Mouse (Mus musculus): ENCODE data around the gene Kcnj1. TPM values are rescaled to one million over a fixed set of nuclear protein-coding genes. Genes with fewer than 3 reads are reported as not detected.

Gene Kcnj1
- polyA plus RNA-seq, 1 experiment from 2014 or later: not detected

DNA sequence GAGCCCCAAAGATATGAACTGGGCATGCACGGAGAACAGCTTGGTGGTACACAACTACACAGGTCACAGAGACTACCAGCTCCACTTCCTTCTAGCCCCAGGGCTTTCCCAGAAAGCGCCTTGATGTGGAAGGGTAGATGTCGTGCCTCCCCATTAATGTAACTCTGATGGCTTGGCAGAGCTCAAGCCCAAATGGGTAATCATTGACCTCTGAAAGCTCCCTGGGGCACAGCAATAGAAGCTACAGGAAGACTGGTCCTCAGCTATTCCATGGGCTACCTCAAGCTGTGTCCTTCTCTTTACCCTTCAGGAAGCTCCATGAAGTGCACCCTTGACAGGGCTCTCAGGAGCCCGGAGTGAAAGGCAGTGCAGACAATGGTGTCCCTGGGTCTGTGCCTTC, 12.6 kb downstream of the Kcnj1 start:
- Histone ChIP-seq H3K27me3 (replicated peaks; ENCODE audit: control insufficient read depth, insufficient read depth, low read length) (no peaks in the 10 kb centered on the region), H3K9me3 (replicated peaks; ENCODE audit: control insufficient read depth, low read length) (no peaks in the 10 kb centered on the region), H3K27ac (ENCODE audit: low read depth, low read length) (no peak overlapping the region), H3K9ac (ENCODE audit: low read length) (no peak overlapping the region), H3K4me3 (ENCODE audit: low read depth, low read length) (no peak overlapping the region), H3K36me3 (ENCODE audit: control insufficient read depth, insufficient read depth, low read length) (no peaks in the 10 kb centered on the region), H3K4me2 (ENCODE audit: low read length) (no peak overlapping the region), H3K4me1 (ENCODE audit: control insufficient read depth, insufficient read depth, low read length) (no peaks in the 10 kb centered on the region)
- 91% methylated on average over 4 of the region's 4 CpGs for WGBS
- no peak for DNase-seq (ENCODE audit: low spot score)
- ATAC-seq: no peak

DNA sequence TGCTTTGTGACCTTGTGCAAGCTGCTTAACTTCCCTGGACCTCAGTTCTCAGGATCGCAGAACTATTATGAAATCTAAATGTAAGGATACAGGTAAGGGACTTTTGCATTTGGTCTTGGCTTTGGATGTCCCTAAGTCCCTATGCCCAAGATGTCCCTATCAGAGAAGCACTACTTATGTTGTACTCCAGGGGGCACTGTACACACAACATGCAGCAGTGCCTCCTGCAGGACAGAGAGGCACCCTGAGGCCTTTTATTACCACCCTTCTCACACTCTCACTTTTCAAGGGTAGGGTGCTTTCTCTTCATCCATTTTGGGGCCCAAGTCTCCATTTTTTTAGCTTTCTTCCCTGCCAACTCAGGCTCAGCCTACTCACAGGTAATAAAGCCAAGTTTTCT, 15.8 kb downstream of the Kcnj1 start:
- WGBS: 93% methylated on average over 1 of the region's 1 CpGs
- H3K27me3 ChIP-seq (replicated peaks; ENCODE audit: control insufficient read depth, insufficient read depth, low read length): no peaks in the 10 kb centered on the region
- no peak overlapping the region for H3K27ac ChIP-seq (ENCODE audit: low read depth, low read length)
- no peak overlapping the region for H3K9ac ChIP-seq (ENCODE audit: low read length)
- no peaks in the 10 kb centered on the region for H3K4me1 ChIP-seq (ENCODE audit: control insufficient read depth, insufficient read depth, low read length)
- no peak overlapping the region for H3K4me2 ChIP-seq (ENCODE audit: low read length)
- H3K4me3 ChIP-seq (ENCODE audit: low read depth, low read length): no peak overlapping the region
- H3K9me3 ChIP-seq (replicated peaks; ENCODE audit: control insufficient read depth, low read length): no peaks in the 10 kb centered on the region
- no peak for ATAC-seq
- H3K36me3 ChIP-seq (ENCODE audit: control insufficient read depth, insufficient read depth, low read length): no peaks in the 10 kb centered on the region
- no peak for DNase-seq (ENCODE audit: low spot score)

DNA sequence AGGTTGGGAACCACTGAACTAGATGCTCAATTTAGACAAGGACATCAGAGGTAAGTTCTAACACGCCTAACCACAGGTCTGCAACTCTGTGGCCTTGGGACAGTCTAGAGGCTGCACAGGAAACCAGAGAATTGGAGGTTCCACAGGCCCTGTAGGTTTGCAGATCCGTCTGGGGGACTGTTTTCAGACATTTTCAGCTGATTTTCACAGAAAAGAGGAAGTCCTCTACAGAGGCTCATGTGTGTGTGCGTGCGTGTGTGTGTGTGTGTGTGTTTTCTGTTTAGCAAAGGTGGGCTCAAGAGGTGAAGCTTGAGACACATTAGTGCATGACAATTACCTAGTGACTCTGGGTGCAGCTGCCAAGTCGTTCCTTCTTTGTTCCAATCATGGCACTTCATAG, 18.8 kb downstream of the Kcnj1 start:
- Histone ChIP-seq H3K9ac (ENCODE audit: low read length) (no peak overlapping the region), H3K9me3 (replicated peaks; ENCODE audit: control insufficient read depth, low read length) (no peaks in the 10 kb centered on the region), H3K4me1 (ENCODE audit: control insufficient read depth, insufficient read depth, low read length) (no peaks in the 10 kb centered on the region), H3K4me2 (ENCODE audit: low read length) (no peak overlapping the region), H3K36me3 (ENCODE audit: control insufficient read depth, insufficient read depth, low read length) (no peaks in the 10 kb centered on the region), H3K27ac (ENCODE audit: low read depth, low read length) (no peak overlapping the region), H3K27me3 (replicated peaks; ENCODE audit: control insufficient read depth, insufficient read depth, low read length) (no peaks in the 10 kb centered on the region), H3K4me3 (ENCODE audit: low read depth, low read length) (no peak overlapping the region)
- ATAC-seq (no peak), DNase-seq (ENCODE audit: low spot score) (no peak)
- WGBS: 72% methylated on average over 5 of the region's 5 CpGs

DNA sequence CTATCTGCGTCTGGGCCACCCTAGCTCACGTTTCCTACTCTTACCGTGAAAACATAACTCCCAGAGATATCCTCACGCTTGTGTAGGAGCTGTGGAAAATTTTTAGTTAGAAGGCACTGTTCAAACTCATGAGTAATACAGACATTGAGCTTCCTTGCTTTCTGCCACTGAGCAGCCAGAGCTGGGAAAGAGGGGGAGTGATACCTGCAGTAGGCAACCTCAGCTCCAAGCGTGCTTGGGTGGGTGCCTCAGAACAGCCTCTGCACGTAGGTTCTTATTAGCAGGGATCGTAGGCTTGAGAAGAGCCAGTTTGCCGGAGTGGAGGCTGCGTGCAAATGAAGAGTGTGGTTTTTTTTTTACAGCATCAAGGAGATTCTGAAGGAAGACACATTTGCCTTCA, 19.4 kb downstream of the Kcnj1 start:
- Histone ChIP-seq H3K36me3 (ENCODE audit: control insufficient read depth, insufficient read depth, low read length) (no peaks in the 10 kb centered on the region), H3K9ac (ENCODE audit: low read length) (no peak overlapping the region), H3K27me3 (replicated peaks; ENCODE audit: control insufficient read depth, insufficient read depth, low read length) (no peaks in the 10 kb centered on the region), H3K27ac (ENCODE audit: low read depth, low read length) (no peak overlapping the region), H3K4me1 (ENCODE audit: control insufficient read depth, insufficient read depth, low read length) (no peaks in the 10 kb centered on the region), H3K4me2 (ENCODE audit: low read length) (no peak overlapping the region), H3K4me3 (ENCODE audit: low read depth, low read length) (no peak overlapping the region), H3K9me3 (replicated peaks; ENCODE audit: control insufficient read depth, low read length) (no peaks in the 10 kb centered on the region)
- ATAC-seq (no peak), DNase-seq (ENCODE audit: low spot score) (no peak)
- WGBS: 88% methylated on average over 9 of the region's 9 CpGs

DNA sequence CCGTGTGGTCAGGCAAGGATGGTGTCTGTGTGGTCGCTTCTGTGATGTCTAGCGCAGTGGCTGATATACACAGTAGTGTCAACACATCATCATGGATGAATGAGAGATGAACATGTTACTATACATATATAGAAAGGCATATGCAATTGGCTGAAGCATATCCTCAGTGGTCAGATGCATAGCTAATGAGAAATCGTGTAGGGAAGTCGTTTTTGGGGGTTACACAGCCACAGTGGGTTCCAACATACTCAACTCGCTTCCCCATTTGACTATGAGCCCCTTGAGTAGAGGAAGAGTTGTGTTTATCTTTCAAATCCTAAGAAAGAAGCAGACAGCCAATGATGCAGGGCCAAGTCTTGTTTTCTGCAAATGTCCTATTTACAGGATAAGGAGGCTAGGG, 20.4 kb downstream of the Kcnj1 start:
- Histone ChIP-seq H3K27ac (ENCODE audit: low read depth, low read length) (no peak overlapping the region), H3K9me3 (replicated peaks; ENCODE audit: control insufficient read depth, low read length) (no peaks in the 10 kb centered on the region), H3K4me2 (ENCODE audit: low read length) (no peak overlapping the region), H3K27me3 (replicated peaks; ENCODE audit: control insufficient read depth, insufficient read depth, low read length) (no peaks in the 10 kb centered on the region), H3K4me3 (ENCODE audit: low read depth, low read length) (no peak overlapping the region), H3K36me3 (ENCODE audit: control insufficient read depth, insufficient read depth, low read length) (no peaks in the 10 kb centered on the region), H3K9ac (ENCODE audit: low read length) (no peak overlapping the region), H3K4me1 (ENCODE audit: control insufficient read depth, insufficient read depth, low read length) (no peaks in the 10 kb centered on the region)
- 87% methylated on average over 6 of the region's 6 CpGs for WGBS
- DNase-seq (ENCODE audit: low spot score) (no peak), ATAC-seq (no peak)

DNA sequence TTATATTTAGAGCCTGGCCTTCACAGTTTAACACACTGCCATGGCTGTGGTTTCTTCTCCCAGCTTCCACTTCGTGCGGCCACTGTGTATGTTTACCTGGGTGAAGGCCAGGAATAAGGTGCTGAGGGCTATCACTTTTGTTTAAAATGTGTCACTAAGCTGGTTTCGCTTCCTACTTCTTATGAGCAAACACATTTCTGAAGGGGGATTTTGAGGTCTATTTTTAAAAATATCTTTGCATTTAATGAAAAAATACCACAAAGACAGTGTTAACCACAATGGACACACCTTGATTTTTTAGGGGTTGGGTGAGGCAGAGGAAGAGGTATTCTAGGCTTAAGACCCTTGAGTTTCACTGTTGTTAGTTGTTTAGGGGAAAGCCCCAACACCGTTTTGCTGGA, 22.5 kb downstream of the Kcnj1 start:
- no peaks in the 10 kb centered on the region for H3K36me3 ChIP-seq (ENCODE audit: control insufficient read depth, insufficient read depth, low read length)
- H3K27me3 ChIP-seq (replicated peaks; ENCODE audit: control insufficient read depth, insufficient read depth, low read length): no peaks in the 10 kb centered on the region
- 86% methylated on average over 4 of the region's 4 CpGs for WGBS
- H3K4me3 ChIP-seq (ENCODE audit: low read depth, low read length): no peak overlapping the region
- DNase-seq (ENCODE audit: low spot score): no peak
- H3K27ac ChIP-seq (ENCODE audit: low read depth, low read length): no peak overlapping the region
- H3K9ac ChIP-seq (ENCODE audit: low read length): no peak overlapping the region
- no peak for ATAC-seq
- no peaks in the 10 kb centered on the region for H3K9me3 ChIP-seq (replicated peaks; ENCODE audit: control insufficient read depth, low read length)
- no peak overlapping the region for H3K4me2 ChIP-seq (ENCODE audit: low read length)
- no peaks in the 10 kb centered on the region for H3K4me1 ChIP-seq (ENCODE audit: control insufficient read depth, insufficient read depth, low read length)

DNA sequence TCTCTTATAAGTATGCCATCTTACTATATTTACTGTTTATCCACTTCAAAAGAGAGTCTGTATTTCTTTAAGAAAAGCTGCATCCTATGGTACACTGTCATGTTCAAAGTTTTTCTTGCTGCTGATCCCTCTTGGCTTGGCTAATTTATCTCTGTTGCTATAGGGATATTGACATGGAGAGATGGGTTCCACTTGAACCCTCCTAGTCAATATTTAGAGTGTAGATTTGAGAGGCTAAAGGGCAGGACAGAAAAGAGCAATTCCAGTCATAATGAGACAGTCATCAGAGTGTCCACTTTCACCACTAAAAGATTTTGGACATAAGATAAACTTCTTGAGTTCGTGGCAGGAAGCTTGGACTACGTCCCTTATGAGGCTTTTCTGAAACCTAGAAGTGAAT, 27.9 kb downstream of the Kcnj1 start:
- 85% methylated on average over 2 of the region's 2 CpGs for WGBS

DNA sequence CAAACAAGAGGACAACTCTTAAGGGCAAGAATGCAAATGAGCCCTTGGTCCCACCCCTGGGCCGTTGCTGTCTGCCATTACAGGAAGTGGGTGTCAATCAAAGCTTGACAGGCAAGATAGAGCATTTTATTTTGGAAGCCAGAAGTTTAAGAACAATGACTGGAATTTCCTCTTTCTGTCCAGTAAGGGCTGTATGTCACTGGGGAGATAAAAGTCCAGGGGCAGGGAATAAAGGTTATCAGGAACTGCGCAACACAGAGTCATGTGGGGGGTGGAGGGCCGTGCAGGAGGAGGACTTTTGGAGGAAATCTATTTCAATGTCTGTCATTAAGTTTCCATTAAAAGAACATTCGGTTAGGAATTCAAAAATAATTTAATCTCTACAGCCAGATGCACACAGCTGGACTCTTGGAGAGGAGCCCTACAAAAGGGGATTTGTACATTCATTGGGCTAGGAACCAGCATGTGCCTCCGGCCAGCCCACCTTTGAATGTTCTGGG, 28.4 kb downstream of the Kcnj1 start:
- Histone ChIP-seq H3K4me3 (ENCODE audit: low read depth, low read length) (no peak overlapping the region), H3K36me3 (ENCODE audit: control insufficient read depth, insufficient read depth, low read length) (no peaks in the 10 kb centered on the region), H3K4me2 (ENCODE audit: low read length) (no peak overlapping the region), H3K9ac (ENCODE audit: low read length) (no peak overlapping the region), H3K27me3 (replicated peaks; ENCODE audit: control insufficient read depth, insufficient read depth, low read length) (0 out of 2 replicates have a peak, but pooled peaks cover 7% of the 10 kb centered on the region), H3K4me1 (ENCODE audit: control insufficient read depth, insufficient read depth, low read length) (no peaks in the 10 kb centered on the region), H3K27ac (ENCODE audit: low read depth, low read length) (no peak overlapping the region), H3K9me3 (replicated peaks; ENCODE audit: control insufficient read depth, low read length) (no peaks in the 10 kb centered on the region)
- ATAC-seq (no peak), DNase-seq (ENCODE audit: low spot score) (no peak)
- WGBS: 68% methylated on average over 5 of the region's 5 CpGs

More for the DNA sequence above, 27.9 kb downstream of the Kcnj1 start:
- Histone ChIP-seq H3K27me3 (replicated peaks; ENCODE audit: control insufficient read depth, insufficient read depth, low read length) (0 out of 2 replicates have a peak, but pooled peaks cover 7% of the 10 kb centered on the region), H3K27ac (ENCODE audit: low read depth, low read length) (no peak overlapping the region), H3K4me2 (ENCODE audit: low read length) (no peak overlapping the region), H3K4me1 (ENCODE audit: control insufficient read depth, insufficient read depth, low read length) (no peaks in the 10 kb centered on the region), H3K4me3 (ENCODE audit: low read depth, low read length) (no peak overlapping the region), H3K9me3 (replicated peaks; ENCODE audit: control insufficient read depth, low read length) (no peaks in the 10 kb centered on the region), H3K9ac (ENCODE audit: low read length) (no peak overlapping the region), H3K36me3 (ENCODE audit: control insufficient read depth, insufficient read depth, low read length) (no peaks in the 10 kb centered on the region)
- ATAC-seq (no peak), DNase-seq (ENCODE audit: low spot score) (no peak)

DNA sequence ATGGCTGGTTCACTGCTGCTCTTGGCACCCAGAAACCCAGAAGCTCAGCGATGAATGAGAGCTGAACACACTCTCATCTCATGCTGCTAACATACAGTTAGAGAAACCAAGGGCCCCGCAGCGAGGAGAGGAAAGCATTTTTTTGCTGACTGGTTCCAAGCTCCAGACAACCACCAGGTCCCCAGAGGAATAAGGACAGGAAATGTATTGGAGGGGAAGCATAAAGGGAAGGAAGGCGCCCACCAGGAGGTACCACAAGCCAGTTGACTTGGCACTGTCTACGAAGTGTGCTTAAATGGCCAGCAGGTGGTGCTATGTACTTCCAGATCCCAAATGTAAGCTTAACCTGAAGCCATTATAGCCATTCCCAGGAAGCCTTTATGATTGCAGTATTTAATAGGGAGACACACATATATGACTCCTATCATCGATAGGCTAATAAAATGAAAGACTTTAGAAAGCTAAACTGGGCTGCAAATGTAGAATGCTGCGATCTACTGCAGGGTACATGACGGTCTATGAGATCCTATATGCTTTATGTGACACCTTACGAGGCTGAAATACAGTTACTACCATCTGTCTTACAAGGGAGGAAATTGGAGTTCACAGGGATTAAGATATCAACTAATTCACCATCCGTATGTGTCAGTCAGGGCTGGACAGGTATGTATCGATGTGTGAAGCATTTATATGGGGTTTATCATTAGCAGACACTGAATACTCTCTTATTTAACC, 33.1 kb downstream of the Kcnj1 start:
- no peaks in the 10 kb centered on the region for H3K9me3 ChIP-seq (replicated peaks; ENCODE audit: control insufficient read depth, low read length)
- no peaks in the 10 kb centered on the region for H3K36me3 ChIP-seq (ENCODE audit: control insufficient read depth, insufficient read depth, low read length)
- DNase-seq (ENCODE audit: low spot score): peak; percentile 92
- H3K27ac ChIP-seq (ENCODE audit: low read depth, low read length): no peak overlapping the region
- H3K27me3 ChIP-seq (replicated peaks; ENCODE audit: control insufficient read depth, insufficient read depth, low read length): peaks cover 38% of the 10 kb centered on the region
- ATAC-seq: peak; percentile 79
- WGBS: 44% methylated on average over 11 of the region's 11 CpGs
- H3K4me3 ChIP-seq (ENCODE audit: low read depth, low read length): no peak overlapping the region
- no peak overlapping the region for H3K4me2 ChIP-seq (ENCODE audit: low read length)
- H3K9ac ChIP-seq (ENCODE audit: low read length): no peak overlapping the region
- H3K4me1 ChIP-seq (ENCODE audit: control insufficient read depth, insufficient read depth, low read length): peaks cover 8% of the 10 kb centered on the region; the same call in 1 of the 2 replicates
